28 mouse cellular contexts compared by ENCODE assay signal in the genomic region with DNA sequence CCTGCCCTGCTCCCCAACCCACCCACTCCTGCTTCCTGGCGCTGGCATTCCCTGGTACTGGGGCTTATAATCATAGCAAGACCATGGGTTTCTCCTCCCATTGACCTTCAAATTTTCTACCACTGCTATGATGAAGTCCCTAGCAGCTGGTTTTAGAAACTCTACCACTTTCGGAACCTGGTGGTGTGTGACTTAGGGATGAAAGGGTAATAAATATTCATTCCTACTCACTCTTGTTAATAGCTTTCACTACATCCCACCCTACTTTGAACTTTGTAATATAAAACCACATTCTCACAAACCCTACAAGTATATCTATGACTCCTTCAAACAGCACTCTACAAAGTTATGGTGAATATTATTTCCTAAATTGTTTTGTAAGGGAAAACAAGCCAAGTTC.
"Had no signal": no experiment of that assay in that cellular context is flagged by ENCODE, and none has a peak within 500 bp of the region (broad histone marks: within the 10 kb centered on the region; RNA-seq: fewer than 3 reads in every experiment).

No protein-coding gene starts in this region.

- H3K4me3 ChIP-seq: embryonic facial prominence, embryonic 10.5 days; embryonic facial prominence, embryonic 12.5 days; embryonic facial prominence, embryonic 13.5 days; embryonic facial prominence, embryonic 15.5 days; erythroblast, embryonic 14.5 days; forebrain, embryonic 10.5 days; forebrain, embryonic 12.5 days; forebrain, embryonic 13.5 days; forebrain, embryonic 15.5 days; gastrocnemius, adult 2 months had no signal

- H3K9ac ChIP-seq: embryonic facial prominence, embryonic 12.5 days; embryonic facial prominence, embryonic 13.5 days; embryonic facial prominence, embryonic 15.5 days; forebrain, embryonic 12.5 days; forebrain, embryonic 13.5 days; forebrain, embryonic 15.5 days; forebrain, postnatal 0 days had no signal

- H3K36me3 ChIP-seq: embryonic facial prominence, embryonic 10.5 days; embryonic facial prominence, embryonic 12.5 days; embryonic facial prominence, embryonic 13.5 days; embryonic facial prominence, embryonic 15.5 days; forebrain, embryonic 10.5 days; forebrain, embryonic 12.5 days; forebrain, embryonic 15.5 days had no signal

- ATAC-seq: forebrain, embryonic 13.5 days; forebrain, embryonic 14.5 days; forebrain, embryonic 15.5 days; forebrain, embryonic 16.5 days; forebrain, postnatal 0 days had no signal

- H3K9me3 ChIP-seq: embryonic facial prominence, embryonic 10.5 days; embryonic facial prominence, embryonic 12.5 days; embryonic facial prominence, embryonic 13.5 days; embryonic facial prominence, embryonic 15.5 days; forebrain, embryonic 10.5 days; forebrain, embryonic 12.5 days; forebrain, embryonic 13.5 days; forebrain, embryonic 15.5 days had no signal

- H3K27ac ChIP-seq: embryonic facial prominence, embryonic 10.5 days; embryonic facial prominence, embryonic 12.5 days; embryonic facial prominence, embryonic 13.5 days; embryonic facial prominence, embryonic 15.5 days; forebrain, embryonic 10.5 days; forebrain, embryonic 12.5 days; forebrain, embryonic 13.5 days; forebrain, embryonic 15.5 days; gastrocnemius, adult 2 months had no signal

- H3K4me2 ChIP-seq: embryonic facial prominence, embryonic 12.5 days; embryonic facial prominence, embryonic 13.5 days; embryonic facial prominence, embryonic 15.5 days; forebrain, embryonic 12.5 days; forebrain, embryonic 13.5 days; forebrain, embryonic 15.5 days had no signal

- H3K4me1 ChIP-seq: embryonic facial prominence, embryonic 10.5 days; embryonic facial prominence, embryonic 12.5 days; embryonic facial prominence, embryonic 13.5 days; embryonic facial prominence, embryonic 15.5 days; forebrain, embryonic 10.5 days; forebrain, embryonic 12.5 days; forebrain, embryonic 13.5 days; forebrain, embryonic 15.5 days had no signal

- H3K27me3 ChIP-seq: embryonic facial prominence, embryonic 12.5 days; embryonic facial prominence, embryonic 13.5 days; embryonic facial prominence, embryonic 15.5 days; forebrain, embryonic 12.5 days; forebrain, embryonic 13.5 days; forebrain, embryonic 15.5 days had no signal

- DNase-seq: cerebellum, adult 2 months; cerebellum, adult 8-10 months; cerebellum, adult 9-10 months; cerebellum, adult 9-11 months; cerebellum, postnatal 10 days; cerebellum, postnatal 14 days; cerebellum, postnatal 25 days; cerebellum, postnatal 36 days; embryo, embryonic 11 days; forebrain, postnatal 0 days; gastrocnemius, adult 2 months; gastrocnemius, postnatal 10 days; gastrocnemius, postnatal 14 days; gastrocnemius, postnatal 25 days; gastrocnemius, postnatal 36 days; heart, adult 11 months; heart, adult 18-20 months had no signal
